Mouse (Mus musculus) CH12.LX (cell line): ENCODE data around the gene Rdh16f2. TPM values are rescaled to one million over a fixed set of nuclear protein-coding genes. Genes with fewer than 3 reads are reported as not detected.

Experiments used
- DNase-seq: peaks from one replicate; pipeline ENCODE4 v3.0.0-alpha.2; 2013; ENCODE audit errors: extremely low read depth
- H3K27ac ChIP-seq: 2 replicates; pipeline ENCODE4 v1.5.1; 2012; ENCODE audit warnings: low read depth, mild to moderate bottlenecking, control low read depth, moderate library complexity; ENCODE audit not compliant: insufficient read depth
- H3K27me3 ChIP-seq: replicated peaks from 2 replicates; pipeline ENCODE3; 2012; ENCODE audit warnings: inconsistent platforms
- H3K36me3 ChIP-seq, 2 experiments: replicated peaks in 1 of 2; 2 replicates each; pipeline versions ENCODE3 to v1.6.1; 2012; ENCODE audit warnings: inconsistent platforms in 1 of 2, low read length in 1 of 2, mild to moderate bottlenecking in 1 of 2, mixed read lengths in 1 of 2, moderate library complexity in 1 of 2; ENCODE audit not compliant: control insufficient read depth in 1 of 2, insufficient read depth in 1 of 2
- H3K4me1 ChIP-seq, 2 experiments: 2 replicates each; pipeline ENCODE4 v1.6.1; 2012; ENCODE audit warnings: inconsistent platforms in 1 of 2, moderate library complexity in 1 of 2; ENCODE audit not compliant: insufficient read depth in 2 of 2, control insufficient read depth in 1 of 2
- H3K4me2 ChIP-seq: 2 replicates; pipeline ENCODE4 v1.6.1; 2012; ENCODE audit warnings: low read depth, mild to moderate bottlenecking, control low read depth; ENCODE audit not compliant: poor library complexity, insufficient read depth, severe bottlenecking
- H3K4me3 ChIP-seq, 3 experiments: fragments of 150-350 bp in 1 of 3; sonication (generic) in 1 of 3; replicated peaks in 1 of 3; 2 replicates each; pipeline versions ENCODE3 to v1.5.1; 2011 to 2012; ENCODE audit warnings: low read depth in 2 of 3, low read length in 2 of 3, mild to moderate bottlenecking in 2 of 3, moderate library complexity in 2 of 3, control low read depth in 1 of 3, improper control_type of control experiment in 1 of 3, inconsistent platforms in 1 of 3, mixed read lengths in 1 of 3; ENCODE audit not compliant: poor library complexity in 1 of 3
- H3K79me2 ChIP-seq: replicated peaks from 2 replicates; pipeline ENCODE4 v1.6.1; 2012; ENCODE audit warnings: mild to moderate bottlenecking, moderate library complexity; ENCODE audit not compliant: control insufficient read depth, poor library complexity, insufficient read depth, severe bottlenecking; ENCODE audit errors: extremely low read depth
- H3K9ac ChIP-seq: 2 replicates; pipeline ENCODE4 v1.6.1; 2012; ENCODE audit warnings: low read depth, mild to moderate bottlenecking, control low read depth, moderate library complexity; ENCODE audit not compliant: insufficient read depth
- H3K9me3 ChIP-seq: replicated peaks from 2 replicates; pipeline ENCODE3; 2012; ENCODE audit warnings: low read length, inconsistent platforms, mixed read lengths
- CHD2 ChIP-seq: IDR thresholded peaks from 2 replicates; pipeline ENCODE4 v1.6.1; 2011; ENCODE audit warnings: low read length, improper control_type of control experiment
- CTCF ChIP-seq, 2 experiments: IDR thresholded peaks in 1 of 2; conservative IDR thresholded peaks in 1 of 2; 2 replicates each; pipeline ENCODE4 v1.5.1; 2011 to 2012; ENCODE audit warnings: low read depth in 2 of 2, low read length in 2 of 2, improper control_type of control experiment in 1 of 2, inconsistent platforms in 1 of 2, mild to moderate bottlenecking in 1 of 2, moderate library complexity in 1 of 2
- E2F4 ChIP-seq: IDR thresholded peaks from 2 replicates; pipeline ENCODE4 v1.6.1; 2011; ENCODE audit warnings: low read depth, low read length, improper control_type of control experiment; ENCODE audit not compliant: insufficient replicate concordance
- ELF1 ChIP-seq: IDR thresholded peaks from 2 replicates; pipeline ENCODE4 v1.6.1; 2014; ENCODE audit warnings: low read depth, mild to moderate bottlenecking, inconsistent platforms, low read length, improper control_type of control experiment
- EP300 ChIP-seq: IDR thresholded peaks from 2 replicates; pipeline ENCODE4 v1.6.1; 2011; ENCODE audit warnings: low read length, improper control_type of control experiment
- GABPA ChIP-seq: IDR thresholded peaks from 2 replicates; pipeline ENCODE4 v1.6.1; 2012; ENCODE audit warnings: low read depth, low read length, improper control_type of control experiment, inconsistent platforms; ENCODE audit not compliant: insufficient replicate concordance
- HCFC1 ChIP-seq: IDR thresholded peaks from 2 replicates; pipeline ENCODE4 v1.6.1; 2012; ENCODE audit warnings: low read depth, mild to moderate bottlenecking, inconsistent platforms, low read length, improper control_type of control experiment
- IRF4 ChIP-seq: IDR thresholded peaks from 2 replicates; pipeline ENCODE4 v1.6.1; 2014; ENCODE audit warnings: low read depth, mild to moderate bottlenecking, inconsistent platforms, low read length, improper control_type of control experiment
- JUN ChIP-seq: IDR thresholded peaks from 2 replicates; pipeline ENCODE4 v1.6.1; 2011; ENCODE audit warnings: low read depth, mild to moderate bottlenecking, low read length, improper control_type of control experiment, moderate library complexity; ENCODE audit not compliant: insufficient read depth
- MAX ChIP-seq: IDR thresholded peaks from 2 replicates; pipeline ENCODE4 v1.6.1; 2011; ENCODE audit warnings: low read length, improper control_type of control experiment
- MAZ ChIP-seq: IDR thresholded peaks from 2 replicates; pipeline ENCODE4 v1.6.1; 2012; ENCODE audit warnings: low read depth, mild to moderate bottlenecking, inconsistent platforms, low read length, improper control_type of control experiment, moderate library complexity
- MEF2A ChIP-seq: IDR thresholded peaks from 2 replicates; pipeline ENCODE4 v1.6.1; 2014; ENCODE audit warnings: low read depth, mild to moderate bottlenecking, inconsistent platforms, low read length, improper control_type of control experiment, borderline replicate concordance
- MXI1 ChIP-seq: IDR thresholded peaks from 2 replicates; pipeline ENCODE4 v1.6.1; 2011; ENCODE audit warnings: mild to moderate bottlenecking, low read depth, low read length, improper control_type of control experiment
- MYC ChIP-seq: IDR thresholded peaks from 2 replicates; pipeline ENCODE4 v1.6.1; 2011; ENCODE audit warnings: low read depth, mild to moderate bottlenecking, improper control_type of control experiment, low read length
- NRF1 ChIP-seq: IDR thresholded peaks from 2 replicates; pipeline ENCODE4 v1.6.1; 2014; ENCODE audit warnings: low read depth, mild to moderate bottlenecking, inconsistent platforms, low read length, improper control_type of control experiment, moderate library complexity
- POLR2AphosphoS2 ChIP-seq: IDR thresholded peaks from 2 replicates; pipeline ENCODE4 v1.6.1; 2011; ENCODE audit warnings: low read depth, low read length, improper control_type of control experiment
- RCOR1 ChIP-seq: conservative IDR thresholded peaks from 2 replicates; pipeline ENCODE4 v1.6.1; 2012; ENCODE audit warnings: low read depth, mild to moderate bottlenecking, inconsistent platforms, low read length, improper control_type of control experiment
- SIN3A ChIP-seq: IDR thresholded peaks from 2 replicates; pipeline ENCODE4 v1.6.1; 2012; ENCODE audit warnings: low read length, improper control_type of control experiment, inconsistent platforms
- SMC3 ChIP-seq: IDR thresholded peaks from 2 replicates; pipeline ENCODE4 v1.6.1; 2011; ENCODE audit warnings: low read depth, low read length, improper control_type of control experiment
- TBP ChIP-seq: conservative IDR thresholded peaks from 2 replicates; pipeline ENCODE4 v1.6.1; 2011; ENCODE audit warnings: low read depth, low read length, improper control_type of control experiment
- UBTF ChIP-seq: IDR thresholded peaks from 2 replicates; pipeline ENCODE4 v1.6.1; 2012; ENCODE audit warnings: low read depth, mild to moderate bottlenecking, inconsistent platforms, low read length, improper control_type of control experiment, moderate library complexity
- USF2 ChIP-seq: conservative IDR thresholded peaks from 2 replicates; pipeline ENCODE4 v1.6.1; 2011; ENCODE audit warnings: low read depth, low read length, improper control_type of control experiment
- ZMIZ1 ChIP-seq: IDR thresholded peaks from 2 replicates; pipeline ENCODE4 v1.6.1; 2012; ENCODE audit warnings: low read depth, mild to moderate bottlenecking, inconsistent platforms, low read length, improper control_type of control experiment
- dilution Hi-C: fragments of 300-500 bp; cut with MboI; formaldehyde crosslinking; loops from 2 replicates; pipeline ENCODE4 v1.14.3; 2020; ENCODE audit warnings: low sequenced_read_pairs; ENCODE audit not compliant: extremely low pct_unique_long_range_greater_than_20kb, extremely low pct_ligation_motif_present
- in situ Hi-C: fragments of 300-500 bp; cut with MboI; formaldehyde crosslinking; loops from 3 replicates; pipeline ENCODE4 v1.14.3; 2019; ENCODE audit warnings: low sequenced_read_pairs, low pct_ligation_motif_present, low pct_unique_long_range_greater_than_20kb, mixed read lengths
- polyA plus RNA-seq: library from polyadenylated mRNA; unstranded; fragments of >175 nt; gene quantifications from 2 replicates; pipeline ENCODE4 v1.2.1, GENCODE M21; 2012; ENCODE audit warnings: low read depth; ENCODE audit not compliant: insufficient read length
- total RNA-seq, 2 experiments: library from RNA; depleted of rRNA; stranded (reverse); fragments of 300-350 nt in 1 of 2; fragments of >200 nt in 1 of 2; gene quantifications; 2 replicates each; pipeline ENCODE4 v1.2.3; 2012 to 2014

Rdh16f2 gene
- total and polyA plus RNA-seq, 3 experiments: not detected

DNA sequence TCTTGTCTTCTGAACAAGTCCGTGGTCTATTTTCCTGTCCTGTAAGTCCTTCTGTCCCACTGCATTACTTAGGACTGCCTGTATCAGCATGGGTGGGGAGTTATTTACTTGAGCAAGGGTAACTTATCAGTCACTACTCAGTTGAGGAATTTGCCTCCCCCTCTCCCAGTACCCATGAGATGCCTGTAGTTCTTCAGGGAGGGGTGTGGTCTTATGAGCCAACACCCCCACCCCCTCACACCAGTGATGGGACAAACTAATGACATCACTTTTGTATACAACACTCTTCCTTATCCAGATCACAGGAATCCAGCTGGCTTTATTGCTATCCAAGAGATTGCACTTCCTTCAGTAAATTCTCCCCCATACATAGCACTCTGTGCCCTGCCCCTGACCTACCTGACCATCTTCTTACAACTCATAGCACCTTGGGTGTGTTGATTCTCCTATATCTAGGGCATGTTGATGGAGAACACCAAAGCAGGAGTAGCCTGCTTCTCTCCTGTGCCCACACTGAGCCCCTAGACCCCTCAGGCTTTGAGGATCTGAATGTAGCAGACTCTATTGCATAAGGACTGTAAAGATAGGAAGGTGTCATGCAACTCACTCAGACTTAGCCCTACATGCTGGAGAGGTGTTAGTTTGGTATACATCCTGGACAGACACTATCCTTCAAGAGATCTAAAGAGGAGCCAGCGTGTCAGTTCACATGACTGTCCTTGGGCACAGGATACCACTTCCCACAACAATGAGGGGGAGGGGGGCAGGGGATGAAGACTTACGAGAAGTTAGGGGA, 12.2 kb downstream of the Rdh16f2 start:
- dilution Hi-C loops: no loop called here

DNA sequence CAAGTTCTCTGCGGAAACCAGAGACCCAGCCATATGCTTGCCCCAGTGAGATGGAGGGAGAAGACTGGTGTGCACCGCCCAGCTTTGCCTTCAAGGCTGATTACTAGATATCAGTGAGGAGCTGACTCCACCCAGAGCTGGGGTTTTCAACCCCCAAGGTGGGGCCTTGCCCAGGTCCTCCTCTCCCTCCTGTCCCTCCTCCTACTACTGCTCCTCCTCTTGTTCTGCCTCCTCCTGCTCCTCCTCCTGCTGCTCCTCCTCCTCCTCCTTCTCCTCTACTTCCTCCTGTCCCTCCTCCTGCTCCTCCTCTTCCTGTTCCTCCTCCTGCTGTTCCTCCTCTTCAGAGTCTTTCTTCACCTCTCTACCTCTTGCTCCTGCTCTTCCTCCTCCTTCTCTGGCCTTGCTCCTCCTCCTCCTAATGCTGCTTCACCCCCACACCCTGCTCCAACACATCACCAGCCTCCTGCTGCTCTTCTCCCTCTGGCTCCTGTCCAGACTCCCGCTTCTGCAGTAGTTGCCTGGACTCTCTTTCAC, 12.9 kb downstream of the Rdh16f2 start:
- TF ChIP-seq USF2 (no peak), ELF1 (no peak), MEF2A (no peak), MYC (no peak), CTCF (conservative IDR thresholded peaks at IDR 0.05 in 1 of 2, IDR thresholded peaks at IDR 0.05 in 1 of 2; ENCODE audit: low read depth in 2 of 2, low read length in 2 of 2) (no peak)
- dilution Hi-C loops (no loop called here), in situ Hi-C loops (no loop called here)
- no peak overlapping the region for H3K4me2 ChIP-seq
- peak overlapping the region in 2 of 3 experiments; percentile 23 to 40 for H3K4me3 ChIP-seq
- no peaks in the 10 kb centered on the region for H3K9me3 ChIP-seq
- H3K27ac ChIP-seq: no peak overlapping the region
- H3K9ac ChIP-seq: no peak overlapping the region
- H3K79me2 ChIP-seq: no peaks in the 10 kb centered on the region
- peaks cover 0 to 12% of the 10 kb centered on the region in 2 experiments; a peak in 1 of 4 replicates for H3K4me1 ChIP-seq
- peaks cover 16% of the 10 kb centered on the region for H3K27me3 ChIP-seq
- H3K36me3 ChIP-seq: no peaks in the 10 kb centered on the region
- DNase-seq: peak; percentile 35

More for the DNA sequence above, 12.2 kb downstream of the Rdh16f2 start:
- Histone ChIP-seq H3K9me3 (no peaks in the 10 kb centered on the region), H3K4me1 (peaks cover 0 to 12% of the 10 kb centered on the region in 2 experiments; a peak in 1 of 4 replicates), H3K27ac (no peak overlapping the region), H3K79me2 (no peaks in the 10 kb centered on the region), H3K27me3 (peaks cover 12% of the 10 kb centered on the region), H3K36me3 (no peaks in the 10 kb centered on the region), H3K4me3 (no peak overlapping the region), H3K9ac (no peak overlapping the region), H3K4me2 (no peak overlapping the region)
- TF ChIP-seq MXI1 (no peak), MAZ (no peak), E2F4 (no peak), TBP (no peak), MAX (no peak), UBTF (no peak), HCFC1 (no peak), SMC3 (no peak)
- in situ Hi-C loops: no loop called here
- no peak for DNase-seq

DNA sequence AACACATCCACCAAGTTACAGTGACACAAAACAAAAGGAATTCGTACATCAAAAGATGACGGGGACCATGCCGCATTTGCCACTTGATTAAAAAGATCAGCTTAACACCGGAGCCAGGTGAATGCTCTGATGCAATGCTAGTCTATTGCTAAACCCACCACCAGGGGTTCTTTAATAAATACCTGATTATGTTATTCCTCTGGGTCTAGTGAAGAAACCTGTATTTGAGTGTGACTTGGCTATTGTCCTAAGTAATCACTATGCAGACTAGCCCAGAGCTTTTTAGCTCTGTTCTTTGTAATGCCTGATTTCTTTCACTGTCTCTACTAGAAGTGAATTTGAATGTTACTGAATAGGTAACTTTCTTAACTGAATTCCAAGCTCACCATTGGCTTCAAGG, 14.8 kb downstream of the Rdh16f2 start:
- H3K4me3 ChIP-seq: no peak overlapping the region
- H3K36me3 ChIP-seq: no peaks in the 10 kb centered on the region
- peaks cover 0 to 12% of the 10 kb centered on the region in 2 experiments; a peak in 1 of 4 replicates for H3K4me1 ChIP-seq
- H3K4me2 ChIP-seq: no peak overlapping the region
- H3K9ac ChIP-seq: no peak overlapping the region
- TF ChIP-seq MEF2A (no peak), GABPA (no peak), EP300 (no peak), RCOR1 (no peak), UBTF (no peak), ELF1 (no peak), IRF4 (no peak), NRF1 (no peak), CHD2 (no peak), POLR2AphosphoS2 (no peak), ZMIZ1 (no peak), SIN3A (no peak), MAZ (no peak), JUN (no peak)
- TF ChIP-seq, all 38 proteins: peak for 0
- Histone ChIP-seq H3K79me2 (no peaks in the 10 kb centered on the region), H3K27me3 (peaks cover 17% of the 10 kb centered on the region), H3K9me3 (no peaks in the 10 kb centered on the region), H3K27ac (no peak overlapping the region)
- dilution Hi-C loops (no loop called here), in situ Hi-C loops (no loop called here)
- DNase-seq: no peak
